Mouse (Mus musculus) left cerebral cortex, postnatal 25 days (tissue): ENCODE data around the gene Tnc. TPM values are rescaled to one million over a fixed set of nuclear protein-coding genes. Genes with fewer than 3 reads are reported as not detected.
"Not testable (repeated sequence)": the region's sequence is repeated elsewhere in the genome, so short reads cannot be mapped to it uniquely, and the experiment has no call there.

ENCODE experiments used
- DNase-seq, 2 experiments: peaks; one replicate each; pipeline ENCODE4 v3.0.0; 2022; ENCODE audit warnings: low spot score in 2 of 2, mixed read lengths in 1 of 2
- intact Hi-C: fragments of 180-260 bp; cut with DNase I; formaldehyde crosslinking; loops from one replicate; pipeline ENCODE4 v1.15.1; 2025
- total RNA-seq, 2 experiments: library from RNA; stranded (reverse); gene quantifications; 2 replicates each; pipeline ENCODE4 v1.2.3; 2021

Gene Tnc
- total RNA-seq, 2 experiments from 2014 or later = 2.6 to 3.8 TPM

DNA sequence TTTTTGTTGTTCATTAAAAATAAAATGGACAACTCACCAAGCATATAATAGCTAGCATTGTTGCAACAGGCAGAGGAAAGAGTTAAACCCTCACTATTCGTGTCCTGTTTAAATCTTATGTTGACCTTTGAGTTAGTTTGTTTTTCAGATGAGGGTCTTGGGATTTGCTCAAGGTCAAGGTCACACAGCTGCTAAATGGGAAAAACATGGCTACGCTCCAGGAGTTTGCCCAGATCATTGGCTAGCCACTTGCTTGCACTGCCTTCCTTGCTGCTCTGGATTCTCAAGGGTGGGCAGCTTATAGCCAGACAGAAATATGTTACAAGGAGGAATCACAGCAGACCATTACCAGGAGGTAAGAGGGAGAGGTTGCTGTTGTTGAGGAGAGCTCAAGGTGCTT, 67.2 kb downstream of the Tnc start:
- intact Hi-C loops = loop anchor here (10.0 kb wide), 1 partner anchor 505 kb away; no protein-coding TSS in a partner anchor
- DNase-seq = no peak

- DNase-seq = no peak
- intact Hi-C loops = loop anchor here (10.0 kb wide), 1 partner anchor 512 kb away; no protein-coding TSS in a partner anchor
These were observed 74.3 kb downstream of the Tnc start for GRCm38 (mm10) chr4:63972536-63972935.

DNA sequence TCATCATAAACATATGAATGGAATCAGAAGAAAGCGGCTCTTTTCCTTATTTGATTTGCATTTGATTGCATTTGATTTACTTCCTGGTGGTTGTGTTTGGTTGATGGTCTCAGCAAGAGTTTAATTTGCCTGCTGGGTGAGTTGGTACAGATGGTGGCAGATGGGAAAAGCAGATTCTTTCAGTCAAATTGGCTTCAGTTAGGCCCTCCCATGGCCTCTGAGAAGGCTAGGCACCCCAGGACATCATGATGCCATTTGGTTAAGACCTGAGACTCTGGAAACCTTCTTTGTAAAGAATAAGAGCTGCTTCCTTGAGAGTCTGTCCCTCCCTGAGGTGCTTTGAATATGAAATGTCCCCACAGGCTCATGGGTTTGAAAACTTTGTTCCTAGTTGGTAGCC, 75.1 kb downstream of the Tnc start:
- DNase-seq = no peak
- intact Hi-C loops = loop anchor here (10.0 kb wide), 1 partner anchor 513 kb away; no protein-coding TSS in a partner anchor

DNA sequence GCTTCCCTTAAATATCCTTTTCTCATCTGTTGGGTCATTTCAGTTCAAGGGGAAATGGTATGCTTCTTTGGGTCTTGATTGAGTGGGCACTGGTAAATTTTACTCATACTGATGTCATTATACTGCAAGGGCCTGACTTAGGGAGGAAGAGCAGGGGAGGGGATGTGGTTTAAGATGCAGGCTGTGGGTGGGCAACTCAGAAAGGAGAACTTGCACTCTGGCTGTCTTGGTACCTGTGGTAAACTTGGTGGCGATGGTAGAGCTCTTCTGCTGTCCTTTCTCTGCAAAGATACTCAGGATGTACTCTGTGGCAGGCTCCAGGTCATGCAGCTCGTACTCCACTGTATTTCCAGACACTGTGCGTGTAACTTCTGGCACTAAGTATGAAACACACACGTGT, 75.9 kb downstream of the Tnc start:
- DNase-seq = no peak
- intact Hi-C loops = loop anchor here (10.0 kb wide), 1 partner anchor 514 kb away; no protein-coding TSS in a partner anchor

GRCm38 (mm10) chr4:63969891-63970290, 76.9 kb downstream of the Tnc start:
- no peak for DNase-seq
- intact Hi-C loops = loop anchor here (10.0 kb wide), 1 partner anchor 515 kb away; no protein-coding TSS in a partner anchor

- DNase-seq = no peak
These were observed 83.4 kb downstream of the Tnc start for GRCm38 (mm10) chr4:63963410-63963809.

DNA sequence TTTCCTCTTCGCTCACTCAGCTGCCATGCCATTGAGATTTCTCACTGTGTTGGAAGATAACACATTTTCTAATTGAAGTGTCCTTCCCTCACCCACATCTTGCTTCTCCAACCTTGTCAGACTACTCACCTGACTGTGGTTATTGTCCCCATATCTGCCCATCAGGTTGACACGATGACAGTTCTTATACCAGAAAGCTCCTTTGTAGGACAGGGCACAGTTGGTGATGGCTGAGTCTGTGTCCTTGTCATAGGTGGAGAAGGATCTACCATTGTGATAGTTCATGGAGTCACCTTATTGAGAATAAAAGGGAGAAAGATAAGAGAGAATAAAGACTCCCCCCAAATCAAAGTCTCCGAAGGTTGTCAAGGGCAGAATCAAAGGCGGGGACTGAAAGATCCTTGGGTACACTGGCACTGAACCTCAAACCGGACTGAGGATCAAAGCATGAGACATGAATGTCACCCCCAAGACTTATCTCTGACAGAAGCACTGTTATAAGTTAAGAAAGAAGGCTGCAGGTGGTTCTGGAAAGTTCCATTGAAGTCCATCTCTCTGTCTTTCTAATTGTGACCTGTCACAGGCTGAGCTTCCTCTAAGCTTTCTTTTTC, 84.9 kb downstream of the Tnc start:
- DNase-seq = no peak
- intact Hi-C loops = no loop called here

More at GRCm38 (mm10) chr4:63963410-63963809, 83.4 kb downstream of the Tnc start:
- intact Hi-C loops = no loop called here

- no peak for DNase-seq
- intact Hi-C loops = no loop called here
These were observed 88.2 kb downstream of the Tnc start for GRCm38 (mm10) chr4:63958601-63959000.

- no peak for DNase-seq
- intact Hi-C loops = no loop called here
These were observed 96.8 kb downstream of the Tnc start for GRCm38 (mm10) chr4:63950054-63950453.

DNA sequence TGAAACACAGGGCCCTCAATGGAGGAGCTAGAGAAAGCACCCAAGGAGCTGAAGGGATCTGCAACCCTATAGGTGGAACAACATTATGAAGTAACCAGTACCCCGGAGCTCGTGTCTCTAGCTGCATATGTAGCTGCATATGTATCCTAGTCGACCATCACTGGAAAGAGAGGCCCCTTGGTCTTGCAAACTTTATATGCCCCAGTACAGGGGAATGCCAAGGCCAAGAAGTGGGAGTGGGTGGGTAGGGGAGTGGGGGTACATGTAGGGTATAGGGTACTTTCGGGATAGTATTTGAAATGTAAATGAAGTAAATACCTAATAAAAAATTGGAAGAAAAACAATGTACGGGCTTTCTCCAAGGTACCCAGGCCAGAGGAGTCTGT, 98.1 kb downstream of the Tnc start:
- not testable (repeated sequence) for DNase-seq
- intact Hi-C loops = loop anchor here (1.0 to 5.0 kb wide), 6 partner anchors 106 to 581 kb away; no protein-coding TSS in a partner anchor

GRCm38 (mm10) chr4:63948066-63948687, 98.6 kb downstream of the Tnc start:
- DNase-seq = peak; percentile 67 to 70
- intact Hi-C loops = loop anchor here (1.0 to 5.0 kb wide), 6 partner anchors 106 to 581 kb away; no protein-coding TSS in a partner anchor

- no peak for DNase-seq
- intact Hi-C loops = no loop called here
These were observed 103.0 kb downstream of the Tnc start for GRCm38 (mm10) chr4:63943813-63944212.

DNA sequence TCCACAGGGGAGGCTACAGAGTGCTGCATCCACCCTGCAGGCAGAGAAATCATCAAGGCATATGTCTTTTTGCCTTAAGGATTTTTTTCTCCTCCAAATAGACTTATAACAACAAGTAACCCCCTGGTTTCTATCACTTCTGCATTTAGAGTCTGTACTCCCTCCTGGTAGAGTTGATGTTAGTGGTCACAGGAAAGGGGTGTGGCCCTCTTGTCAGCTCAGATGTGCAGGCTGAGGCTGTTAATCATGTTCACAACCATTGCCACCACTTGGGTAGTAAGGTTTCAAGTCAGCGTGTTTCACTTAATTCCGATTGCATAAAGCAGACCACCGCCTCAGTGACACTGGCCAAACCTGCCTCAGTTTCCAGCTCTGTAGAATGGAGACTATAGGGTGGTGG, 103.9 kb downstream of the Tnc start:
- DNase-seq = no peak
- intact Hi-C loops = no loop called here

GRCm38 (mm10) chr4:63941420-63941819, 105.4 kb downstream of the Tnc start:
- intact Hi-C loops = no loop called here
- no peak for DNase-seq

GRCm38 (mm10) chr4:63939428-63939827, 107.4 kb downstream of the Tnc start:
- no peak for DNase-seq
- intact Hi-C loops = no loop called here

- DNase-seq = no peak
- intact Hi-C loops = no loop called here
These were observed 110.9 kb downstream of the Tnc start for GRCm38 (mm10) chr4:63935960-63936359.

DNA sequence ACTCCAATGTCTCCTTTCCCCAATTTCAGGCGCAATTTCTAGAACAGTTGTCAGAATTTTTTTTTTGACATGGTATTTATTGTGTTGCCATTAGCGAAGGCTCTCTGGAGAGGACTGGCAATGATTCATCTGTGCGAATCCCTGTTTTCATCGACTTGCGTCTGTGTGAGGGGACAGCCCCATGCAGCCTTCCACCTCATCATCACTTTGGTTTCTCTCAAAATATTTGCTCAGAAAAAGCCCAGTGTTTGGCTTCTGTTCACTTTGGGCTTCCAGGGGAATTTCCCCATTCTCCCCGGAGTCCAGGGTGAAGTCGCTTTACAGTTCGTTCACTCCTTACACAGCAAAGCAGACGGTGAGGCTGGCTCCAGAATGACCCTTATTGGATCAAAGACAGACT, 111.5 kb downstream of the Tnc start:
- DNase-seq = no peak
- intact Hi-C loops = no loop called here

GRCm38 (mm10) chr4:63930863-63931262, 116.0 kb downstream of the Tnc start:
- no peak for DNase-seq
- intact Hi-C loops = no loop called here

GRCm38 (mm10) chr4:63929490-63929889, 117.3 kb downstream of the Tnc start:
- intact Hi-C loops = no loop called here
- no peak for DNase-seq

GRCm38 (mm10) chr4:63928192-63928591, 118.6 kb downstream of the Tnc start:
- intact Hi-C loops = no loop called here
- DNase-seq = no peak

DNA sequence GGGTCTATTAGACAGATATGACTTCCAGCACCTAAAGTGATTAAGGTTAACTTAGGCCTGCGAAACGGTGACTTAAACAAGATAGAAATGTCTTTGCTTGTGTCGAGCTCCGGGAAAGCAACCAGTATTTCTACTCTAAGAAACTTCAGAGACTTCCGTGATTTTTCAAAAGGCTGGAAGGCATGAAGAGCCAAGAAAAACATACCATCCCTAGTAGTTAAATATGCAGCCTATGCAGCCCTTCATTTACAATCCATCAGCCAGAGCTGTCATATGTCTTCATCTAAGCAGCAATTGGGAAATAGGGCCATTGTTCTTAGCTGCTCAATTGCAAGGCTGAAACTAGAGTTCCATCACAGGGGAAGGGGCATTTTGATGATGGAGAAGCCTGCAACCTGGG, 129.6 kb downstream of the Tnc start:
- no peak for DNase-seq
- intact Hi-C loops = no loop called here
